Mouse (Mus musculus) cerebellum, adult 2 months (tissue): ENCODE measurements around the gene Tbc1d9b.

ENCODE experiments used
- CTCF ChIP-seq: fragments of 200-500 bp; IDR thresholded peaks from 2 replicates; pipeline ENCODE4 v1.5.1; 2011; ENCODE audit warnings: low read depth, mild to moderate bottlenecking, control low read depth, low read length, moderate library complexity, borderline replicate concordance; ENCODE audit not compliant: insufficient read depth
- POLR2A ChIP-seq: fragments of 200-500 bp; IDR thresholded peaks from 2 replicates; pipeline ENCODE4 v1.6.1; 2011; ENCODE audit warnings: low read length, control low read depth, borderline replicate concordance; ENCODE audit not compliant: insufficient read depth

DNA sequence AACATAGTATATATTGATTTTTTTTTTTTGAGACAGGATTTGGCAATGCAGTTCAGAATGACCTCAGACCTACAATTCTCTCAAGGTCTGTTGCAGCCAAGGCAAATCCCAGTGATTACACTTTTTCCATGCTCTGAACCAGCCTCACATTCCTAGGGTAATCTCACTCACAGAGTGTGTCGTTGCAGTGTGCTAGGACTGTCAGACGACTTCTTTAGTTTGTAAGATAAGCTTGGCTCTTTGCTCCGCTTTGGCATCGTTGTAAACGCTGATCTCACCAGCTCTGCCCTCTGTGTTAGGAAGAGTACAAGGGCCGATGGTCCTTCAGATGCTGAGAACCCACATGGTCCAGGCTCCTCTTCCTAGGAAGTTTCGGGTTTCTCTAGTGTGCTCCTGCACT, 25.2 kb upstream of the Tbc1d9b start:
- TF ChIP-seq POLR2A (no peak), CTCF (no peak)
